Mouse (Mus musculus): ENCODE results near the gene Gli2.

The Gli2 gene

DNA sequence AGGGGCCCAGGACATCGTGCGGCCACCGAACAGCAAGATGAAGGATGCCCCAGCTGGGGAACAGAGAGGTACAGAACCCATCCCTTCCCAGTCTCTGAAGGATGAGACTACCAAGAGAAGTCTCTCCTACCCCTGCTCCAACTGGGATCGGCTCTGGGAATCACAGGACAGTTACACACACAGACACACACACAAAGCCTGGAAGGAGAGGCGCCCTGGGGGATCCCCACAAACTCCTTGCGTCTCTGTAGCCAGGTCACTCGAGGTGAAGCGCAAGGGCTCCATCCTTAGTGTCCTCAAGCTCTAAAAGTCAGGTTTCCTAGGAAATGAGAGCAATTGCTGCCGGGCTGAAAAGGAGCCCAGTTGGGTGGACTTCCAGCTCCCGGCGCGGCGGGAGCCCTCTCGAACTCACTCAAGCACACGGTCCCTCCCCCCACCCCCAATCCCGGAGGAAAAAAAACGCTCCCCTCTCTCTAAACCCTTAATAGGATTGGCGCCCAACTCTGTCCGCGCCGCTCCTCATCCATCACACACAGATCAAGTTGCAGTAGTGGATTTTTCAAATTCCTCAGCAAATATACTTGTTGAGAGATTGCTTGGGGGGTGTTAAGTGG lies 1.4 kb downstream of the Gli2 start:
- DNase-seq (ENCODE audit: low read depth in 1 of 2, low spot score in 2 of 2) = no peak

DNA sequence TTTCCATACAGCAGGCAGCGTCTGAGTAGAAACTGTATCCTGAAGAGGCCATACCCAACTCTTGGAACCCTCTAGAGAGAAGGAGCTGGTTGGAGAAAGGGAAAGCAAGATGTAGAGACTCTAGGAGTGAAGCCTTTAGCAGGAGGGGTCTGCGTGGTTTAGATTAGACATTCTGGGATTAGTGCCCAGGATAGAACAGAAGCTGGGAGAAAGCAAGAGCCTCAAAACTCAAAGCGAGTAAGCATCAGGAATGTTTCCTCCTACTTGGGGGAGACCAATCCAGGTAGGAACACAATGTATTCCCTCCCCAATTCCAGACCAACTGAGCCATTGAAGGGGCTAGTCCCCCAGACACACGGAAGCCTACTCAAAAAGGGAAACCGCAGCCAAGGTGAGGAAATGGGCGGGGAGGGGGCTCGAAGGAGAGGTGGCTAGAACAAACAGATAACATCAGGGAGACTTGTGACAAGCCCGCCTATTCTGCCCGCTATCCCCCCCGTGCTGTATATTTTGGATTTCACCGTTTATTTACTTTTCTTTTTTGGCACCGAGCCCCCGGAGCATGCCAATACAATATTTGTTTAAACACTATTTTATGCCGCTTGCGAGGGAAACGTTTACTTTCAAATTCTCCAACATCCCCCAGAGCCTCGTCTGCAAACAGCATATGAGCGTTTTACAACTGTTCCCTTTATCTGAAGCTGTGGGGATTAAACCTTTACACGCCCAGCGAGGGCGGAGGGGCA lies 2.1 kb downstream of the Gli2 start:
- DNase-seq (ENCODE audit: low read depth in 1 of 2, low spot score in 2 of 2) = no peak

DNA sequence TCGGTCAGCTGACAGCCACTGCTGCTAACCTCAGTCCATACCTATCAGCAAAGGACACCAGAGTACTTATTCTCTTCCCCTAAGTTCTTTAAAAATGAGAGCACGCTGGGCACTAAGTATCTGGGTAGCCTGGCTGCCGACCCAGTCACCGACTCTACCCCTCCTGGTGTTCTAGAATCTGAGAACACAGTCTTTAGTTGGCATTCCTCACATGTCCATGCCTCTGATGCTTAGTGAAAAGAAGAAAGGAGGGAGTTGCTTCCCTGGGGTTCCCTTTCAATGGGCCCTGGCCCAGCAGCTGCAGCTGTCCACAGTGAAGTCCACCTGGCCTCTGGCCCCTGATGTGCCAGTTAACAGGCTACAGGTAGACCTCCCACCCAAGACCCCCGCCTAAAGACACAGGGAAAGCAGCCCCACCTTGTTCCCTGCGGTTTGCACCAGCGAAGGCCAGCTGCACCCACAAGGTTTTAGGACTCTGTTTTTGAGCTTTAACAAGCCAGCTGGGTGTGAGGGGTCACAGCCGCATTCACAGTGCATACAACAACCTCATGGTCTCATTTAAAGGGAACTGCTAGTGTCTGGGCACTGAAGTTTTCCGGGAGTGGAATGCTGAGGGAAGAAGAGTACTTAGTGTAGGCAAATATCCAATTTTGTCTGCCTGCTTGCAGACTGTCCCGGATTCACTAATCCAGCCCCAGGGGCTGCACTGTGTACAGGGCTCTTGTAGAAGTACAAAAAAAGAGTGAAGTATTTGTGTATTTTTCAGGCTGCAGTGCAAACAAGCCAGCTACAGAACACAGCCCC lies 3.4 kb downstream of the Gli2 start:
- no peak for DNase-seq (ENCODE audit: low read depth in 1 of 2, low spot score in 2 of 2)

DNA sequence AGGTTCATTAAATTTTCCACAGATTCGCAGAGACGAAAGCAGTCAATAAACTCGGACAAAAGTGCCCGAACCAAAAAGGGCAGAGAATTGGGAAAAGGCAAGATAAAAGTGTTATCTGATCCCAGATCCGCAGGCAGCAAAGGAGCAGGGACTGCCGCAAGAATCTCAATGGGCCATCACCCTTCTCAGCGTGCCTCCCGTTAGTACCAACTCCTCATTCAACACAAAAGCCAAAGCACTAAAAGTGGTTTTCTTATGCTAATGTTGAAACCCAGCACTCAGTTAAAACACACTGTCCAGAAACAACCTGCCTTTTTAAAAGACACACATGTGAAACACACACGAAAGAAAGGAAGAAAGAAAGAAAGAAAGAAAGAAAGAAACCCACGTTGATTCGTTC lies 4.4 kb downstream of the Gli2 start:
- DNase-seq (ENCODE audit: low read depth in 1 of 2, low spot score in 2 of 2) = no peak

DNA sequence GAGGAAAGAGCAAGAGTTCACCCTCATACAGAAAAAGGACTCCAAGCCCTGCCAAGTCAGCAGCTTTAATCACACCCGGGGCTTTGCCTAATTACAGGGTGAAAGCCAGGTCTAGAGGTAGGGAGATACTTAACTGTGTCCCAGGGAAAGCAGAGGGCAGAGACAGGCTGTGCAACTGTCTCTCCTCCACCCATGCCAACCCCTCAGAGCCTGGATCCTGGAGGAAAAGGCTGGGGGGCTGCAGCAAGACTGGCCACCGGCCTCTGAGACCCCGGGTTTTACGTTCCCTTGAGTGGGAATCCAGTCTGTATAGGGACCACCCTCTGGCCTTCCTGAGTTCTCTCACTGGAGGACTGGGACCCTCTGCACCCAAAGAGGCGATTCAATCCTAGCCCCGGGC lies 4.9 kb downstream of the Gli2 start:
- no peak for DNase-seq (ENCODE audit: low read depth in 1 of 2, low spot score in 2 of 2)

DNA sequence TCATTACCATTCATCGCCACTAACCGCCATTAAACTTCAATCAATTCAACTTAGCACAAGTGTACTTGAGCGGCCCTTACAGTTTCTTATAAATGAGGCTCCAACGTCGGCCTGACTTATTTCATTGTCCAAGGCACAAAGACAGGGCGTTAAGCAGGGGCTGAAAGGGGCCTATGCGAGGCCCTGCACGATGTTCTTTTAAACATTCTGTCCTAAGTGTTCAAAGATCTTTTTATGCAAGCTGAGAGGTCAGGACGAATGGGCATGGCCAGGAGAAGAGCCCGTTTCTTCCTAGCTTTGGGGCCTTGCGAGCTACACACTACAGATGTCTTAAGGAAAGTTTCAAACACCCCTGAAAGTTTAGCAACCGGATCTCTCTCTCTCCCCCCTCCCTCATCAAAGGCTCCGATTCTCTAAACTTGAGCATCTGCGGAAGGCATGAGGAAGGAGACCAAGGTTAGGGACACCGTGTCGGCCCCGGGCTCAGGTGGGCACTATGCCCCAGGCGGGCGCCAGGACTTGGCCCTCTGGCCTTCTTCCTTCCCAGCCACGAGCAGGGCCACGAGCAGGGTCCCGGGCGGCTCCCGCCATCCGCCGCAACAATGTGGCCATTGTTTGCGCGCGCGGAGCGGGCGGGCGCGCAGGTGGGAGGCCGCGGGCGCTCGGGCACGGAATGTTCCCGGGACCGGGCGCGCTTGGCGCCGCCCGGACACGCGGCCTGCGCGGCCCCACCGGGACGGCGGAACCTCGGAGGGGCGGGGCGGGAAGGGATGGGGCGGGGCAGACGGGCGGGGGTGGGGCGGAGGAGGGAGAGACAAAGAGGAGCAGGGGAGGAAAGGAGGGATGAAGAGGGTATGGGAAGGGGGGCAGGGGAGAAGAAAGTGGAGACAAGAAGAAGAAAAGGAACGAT lies 5.7 kb downstream of the Gli2 start:
- no peak for DNase-seq (ENCODE audit: low read depth in 1 of 2, low spot score in 2 of 2)

DNA sequence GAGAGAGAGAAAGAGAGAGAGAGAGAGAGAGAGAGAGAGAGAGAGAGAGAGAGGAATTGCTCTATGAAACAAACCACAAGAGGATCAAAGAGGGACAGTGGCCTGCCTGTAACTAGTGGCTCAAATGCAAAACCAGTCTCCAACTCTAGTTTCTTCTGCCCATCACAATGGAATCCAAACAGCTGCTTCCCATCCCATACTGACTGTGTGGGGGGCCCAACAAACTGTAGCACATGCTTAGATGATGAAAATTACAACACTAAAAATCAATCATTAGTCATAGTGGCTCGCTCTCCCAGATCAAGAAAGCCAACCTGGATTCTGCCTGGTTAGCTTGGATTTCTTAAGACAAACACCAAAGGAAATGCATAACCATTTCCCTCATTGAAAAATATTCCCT lies 15.0 kb downstream of the Gli2 start:
- DNase-seq (ENCODE audit: low read depth in 1 of 2, low spot score in 2 of 2) = no peak

DNA sequence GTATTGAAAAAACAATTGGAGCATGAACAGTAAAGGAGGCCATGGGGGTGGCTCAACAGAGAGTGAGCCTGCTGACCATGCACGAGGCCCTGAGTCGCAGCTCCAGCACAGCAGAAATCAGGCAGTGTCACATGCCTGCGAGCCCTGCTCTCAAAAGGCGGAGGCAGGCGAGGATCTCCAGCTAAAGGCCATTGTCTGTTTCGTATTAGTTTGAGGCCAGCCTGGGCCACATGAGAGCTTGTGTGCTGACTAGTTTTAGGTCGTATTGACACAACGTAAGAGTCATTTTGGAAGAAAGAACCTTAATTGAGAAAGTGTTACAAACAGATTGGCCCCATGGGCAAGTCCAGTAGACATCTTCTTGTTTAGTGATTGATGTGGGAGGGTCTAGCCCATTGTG lies 17.5 kb downstream of the Gli2 start:
- no peak for DNase-seq (ENCODE audit: low read depth in 1 of 2, low spot score in 2 of 2)

DNA sequence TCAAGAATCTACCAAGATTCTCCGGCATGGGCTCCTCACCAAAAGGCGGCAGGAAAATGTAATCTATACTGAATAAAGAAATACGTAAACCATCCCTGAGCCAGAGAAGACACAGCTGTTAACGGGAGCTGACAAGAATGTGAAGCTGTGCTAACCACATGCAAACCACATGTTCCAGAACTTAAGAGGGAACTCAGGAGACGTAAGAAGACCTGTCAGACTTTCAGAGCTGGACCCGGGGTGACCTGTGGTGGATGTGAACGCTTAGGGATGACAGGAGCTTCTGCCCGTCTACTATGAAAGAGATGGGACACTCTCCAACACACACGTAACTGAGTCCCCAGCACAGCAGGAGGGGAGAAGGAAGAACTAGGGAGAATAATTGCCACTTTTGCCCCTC lies 18.1 kb downstream of the Gli2 start:
- no peak for DNase-seq (ENCODE audit: low read depth in 1 of 2, low spot score in 2 of 2)

DNA sequence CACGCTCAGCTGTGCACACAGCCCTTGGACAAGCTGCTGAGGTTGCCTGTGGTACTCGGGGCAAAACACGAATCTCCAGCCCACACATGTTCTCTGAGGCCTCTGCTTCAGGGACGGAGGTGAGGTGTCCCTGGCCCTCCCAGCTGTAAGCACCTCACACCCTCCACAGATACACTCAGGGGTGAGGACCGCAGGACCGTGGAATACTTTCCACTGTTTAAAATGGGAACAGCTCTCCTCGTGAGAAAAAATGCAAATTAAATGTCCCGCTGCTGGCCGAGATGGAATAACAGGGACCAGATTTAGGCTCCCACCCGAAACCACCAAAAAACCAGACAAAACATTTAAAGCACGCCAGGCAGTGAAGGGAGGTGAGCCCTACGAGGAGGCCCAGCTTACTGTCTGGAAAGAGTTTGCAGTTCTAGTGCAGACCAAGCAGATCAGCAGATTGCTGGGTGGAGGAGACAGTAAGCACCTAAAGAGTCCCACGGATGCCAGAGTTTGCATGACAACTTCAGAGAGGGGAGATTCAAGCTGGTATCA lies 19.2 kb downstream of the Gli2 start:
- no peak for DNase-seq (ENCODE audit: low read depth in 1 of 2, low spot score in 2 of 2)

DNA sequence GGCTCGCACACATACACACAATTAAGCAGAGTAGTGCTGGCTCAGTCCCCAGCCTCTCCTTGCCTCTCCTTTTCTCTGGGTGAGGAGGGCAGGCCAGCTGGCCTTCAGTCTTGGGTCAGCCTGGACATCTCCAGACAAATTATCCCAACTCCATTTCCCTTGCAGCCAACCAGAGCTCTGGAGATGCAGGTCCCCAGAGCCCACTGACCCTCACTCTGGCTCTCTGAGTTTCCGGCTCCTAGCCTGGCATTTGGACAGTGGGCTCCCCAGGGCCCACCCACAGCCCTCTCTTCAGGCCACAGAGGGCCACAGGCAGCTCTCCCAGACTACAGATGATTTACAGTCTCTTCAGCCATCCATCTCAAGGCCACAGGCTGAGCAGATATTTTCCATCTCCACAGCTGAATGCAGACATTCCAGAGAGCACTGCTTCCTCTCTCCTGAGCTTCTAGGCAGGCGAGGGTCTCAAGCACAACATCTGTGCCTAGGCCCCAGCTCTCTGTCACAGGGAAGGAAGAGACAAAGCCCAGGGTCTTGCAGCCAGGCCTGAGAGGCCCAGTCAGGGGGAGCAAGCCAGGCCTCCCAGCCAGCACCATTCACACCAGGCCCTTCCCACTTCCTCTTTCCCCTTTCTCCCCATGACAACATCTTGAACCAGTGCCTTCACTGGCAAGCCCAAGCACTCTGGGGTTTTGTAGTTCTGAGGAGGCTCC lies 19.8 kb downstream of the Gli2 start:
- DNase-seq (ENCODE audit: low read depth in 1 of 2, low spot score in 2 of 2) = no peak

DNA sequence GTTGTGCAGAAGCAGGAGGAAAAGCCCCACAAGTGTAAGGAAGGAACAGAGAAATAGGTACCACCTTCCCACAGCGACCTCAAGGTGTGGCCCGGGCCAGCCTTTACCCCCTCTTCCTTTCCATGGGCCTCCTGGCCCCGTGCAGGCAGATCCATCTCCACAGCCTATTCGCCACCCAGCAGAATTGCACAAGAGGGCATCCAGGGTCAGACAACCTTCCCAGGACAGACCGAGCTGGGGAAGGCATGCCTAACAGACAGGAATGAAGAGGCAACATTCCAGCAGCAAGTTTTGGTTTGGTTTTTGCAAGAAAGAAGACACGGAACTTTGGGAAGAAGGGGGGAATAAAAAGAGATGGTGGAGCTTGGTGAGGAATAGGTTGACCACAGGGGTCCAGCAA lies 22.2 kb downstream of the Gli2 start:
- no peak for DNase-seq (ENCODE audit: low read depth in 1 of 2, low spot score in 2 of 2)

DNA sequence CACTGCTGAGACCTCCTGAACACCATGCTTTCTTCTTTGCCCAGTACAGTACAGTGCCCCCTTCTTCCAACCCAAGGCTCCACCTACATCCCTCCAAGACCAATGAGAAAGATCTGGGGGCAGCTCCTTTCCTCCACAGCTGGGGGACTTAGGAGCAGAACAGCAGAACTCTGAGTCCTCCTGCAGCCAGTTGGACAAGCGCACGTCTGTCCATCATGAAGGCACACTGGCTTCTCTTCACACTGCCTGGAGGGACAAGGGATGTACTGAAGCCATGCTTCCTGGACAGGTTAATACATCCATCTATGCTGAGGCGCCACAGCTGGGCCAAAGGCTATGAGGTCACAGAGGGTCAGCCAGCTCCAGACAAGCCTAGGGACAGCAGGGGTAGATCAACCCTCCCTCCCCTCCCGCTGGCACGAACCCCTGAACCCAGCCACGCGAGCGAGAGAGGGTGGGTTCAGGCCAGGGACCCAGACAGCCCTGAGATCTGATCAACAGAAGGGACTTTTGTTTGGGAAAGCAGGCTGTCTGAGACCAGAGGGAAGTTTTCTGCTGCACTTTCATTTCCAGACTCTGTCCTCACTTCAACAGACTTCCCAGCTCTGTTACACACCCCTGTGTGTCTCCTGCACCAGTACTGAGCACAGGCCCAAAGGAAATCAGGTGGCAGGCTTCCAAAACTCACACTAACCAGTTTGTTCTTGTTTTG lies 27.6 kb downstream of the Gli2 start:
- no peak for DNase-seq (ENCODE audit: low read depth in 1 of 2, low spot score in 2 of 2)

DNA sequence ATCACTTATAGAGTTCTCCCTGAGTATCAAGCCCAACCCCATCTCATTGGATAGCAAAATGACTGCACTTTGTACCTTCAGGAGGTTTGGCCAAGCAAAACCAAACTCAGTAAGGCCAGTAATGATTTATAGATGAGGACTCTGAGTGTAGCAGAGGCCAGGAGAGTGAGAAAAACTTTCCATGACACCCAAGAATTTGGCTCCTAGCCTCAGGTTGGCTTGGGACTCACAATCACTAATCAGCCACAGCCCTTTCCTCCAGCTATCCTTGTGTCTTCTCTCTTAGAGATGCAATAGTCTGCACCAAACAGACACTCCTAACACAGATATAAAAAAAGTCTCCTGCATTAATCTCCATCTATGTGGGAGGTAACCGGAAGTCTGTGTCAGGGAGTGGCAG lies 31.1 kb downstream of the Gli2 start:
- no peak for DNase-seq (ENCODE audit: low read depth in 1 of 2, low spot score in 2 of 2)

DNA sequence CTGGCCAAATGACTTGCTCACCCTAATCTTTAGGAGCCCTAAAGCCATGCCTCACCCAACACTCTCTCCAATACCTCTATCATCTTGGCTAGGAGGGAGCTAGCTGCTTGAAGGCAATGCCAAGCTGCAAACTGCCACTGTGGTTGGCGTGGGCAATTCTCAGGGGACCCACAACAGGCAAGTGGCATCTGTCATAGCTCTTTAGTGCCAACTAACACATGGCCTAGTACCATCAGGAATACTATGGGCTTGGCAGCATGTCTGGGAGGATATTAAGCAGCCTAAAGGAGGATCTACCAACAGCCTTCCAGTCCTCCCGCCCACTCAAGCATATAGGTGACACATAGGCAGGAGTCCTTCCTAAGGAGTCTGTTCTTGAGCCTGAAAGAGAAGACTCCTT lies 33.3 kb downstream of the Gli2 start:
- no peak for DNase-seq (ENCODE audit: low read depth in 1 of 2, low spot score in 2 of 2)

DNA sequence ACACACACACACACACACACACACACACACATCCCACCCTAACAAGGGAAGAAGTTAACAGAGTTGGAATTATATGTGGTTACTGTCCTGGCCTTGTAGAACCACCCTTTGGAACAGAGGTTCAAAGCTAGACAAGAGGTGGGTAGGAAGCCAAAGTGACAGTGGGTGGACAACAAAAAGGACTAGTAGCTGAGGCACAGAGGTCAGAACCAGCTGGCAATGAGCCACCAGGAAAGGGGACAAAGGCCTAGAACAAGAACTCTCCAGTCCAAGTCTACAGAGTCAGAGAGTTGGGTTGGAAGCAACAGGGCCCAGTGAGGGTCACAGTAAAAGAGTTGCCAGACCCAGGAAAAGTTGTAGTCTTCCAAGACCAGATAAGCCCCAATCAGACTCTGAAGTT lies 34.4 kb downstream of the Gli2 start:
- DNase-seq (ENCODE audit: low read depth in 1 of 2, low spot score in 2 of 2) = no peak

DNA sequence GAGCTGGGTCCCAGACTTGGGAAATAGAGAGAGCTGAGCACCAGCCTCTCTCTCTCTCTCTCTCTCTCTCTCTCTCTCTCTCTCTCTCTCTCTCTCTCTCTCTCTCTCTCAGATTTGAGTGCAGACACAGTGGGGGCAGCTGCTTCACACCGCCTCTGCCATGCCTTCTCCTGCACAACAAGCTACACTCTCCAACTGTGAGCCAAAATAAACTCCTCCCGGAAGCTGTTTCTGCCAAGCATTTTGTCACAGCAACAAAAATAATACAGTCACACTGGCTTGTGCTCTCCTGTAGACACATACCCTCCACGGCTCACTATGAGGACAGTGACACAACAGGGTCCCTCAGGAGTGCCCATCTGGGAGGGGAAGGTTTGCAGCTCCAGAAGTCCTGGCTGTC lies 36.6 kb downstream of the Gli2 start:
- DNase-seq (ENCODE audit: low read depth in 1 of 2, low spot score in 2 of 2) = no peak

DNA sequence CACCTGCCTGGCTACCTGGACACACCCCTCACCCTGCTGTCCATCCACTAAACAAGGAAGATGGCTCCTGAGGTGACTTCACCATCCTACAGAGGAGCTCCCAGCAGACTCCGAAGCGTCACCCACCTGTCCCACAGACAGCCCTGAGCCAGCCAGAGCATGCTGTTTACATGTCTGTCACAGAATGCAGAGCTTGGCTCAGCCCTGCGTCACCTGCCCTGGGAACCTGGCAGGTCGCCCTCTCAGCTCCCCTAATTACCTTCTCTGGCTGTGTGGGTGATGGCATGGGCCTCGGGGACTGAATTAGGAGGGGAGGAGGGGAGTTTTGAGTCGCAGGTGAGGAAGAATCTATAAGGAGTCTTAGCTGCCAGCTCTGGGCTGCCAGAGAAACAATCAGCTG lies 38.3 kb downstream of the Gli2 start:
- DNase-seq (ENCODE audit: low read depth in 1 of 2, low spot score in 2 of 2) = no peak

DNA sequence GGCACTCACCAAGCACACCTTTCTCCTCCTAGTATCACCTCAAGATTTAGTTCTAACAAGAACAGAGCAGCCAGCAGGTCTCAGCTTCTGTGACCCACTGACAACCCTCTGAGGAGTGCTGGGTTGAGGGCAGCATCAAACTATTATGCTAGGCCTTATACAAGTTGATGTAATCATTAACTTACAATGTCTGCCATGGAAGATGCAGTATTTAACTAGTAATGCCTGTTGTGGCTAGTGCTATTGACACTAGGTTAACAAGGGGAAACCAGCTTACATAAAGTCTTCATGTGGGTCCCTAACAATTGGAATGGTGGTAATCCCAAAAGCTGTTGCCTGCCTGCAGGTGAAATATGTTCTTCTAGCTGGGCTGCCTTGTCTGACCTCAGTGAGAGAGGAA lies 44.5 kb downstream of the Gli2 start:
- no peak for DNase-seq (ENCODE audit: low read depth in 1 of 2, low spot score in 2 of 2)

DNA sequence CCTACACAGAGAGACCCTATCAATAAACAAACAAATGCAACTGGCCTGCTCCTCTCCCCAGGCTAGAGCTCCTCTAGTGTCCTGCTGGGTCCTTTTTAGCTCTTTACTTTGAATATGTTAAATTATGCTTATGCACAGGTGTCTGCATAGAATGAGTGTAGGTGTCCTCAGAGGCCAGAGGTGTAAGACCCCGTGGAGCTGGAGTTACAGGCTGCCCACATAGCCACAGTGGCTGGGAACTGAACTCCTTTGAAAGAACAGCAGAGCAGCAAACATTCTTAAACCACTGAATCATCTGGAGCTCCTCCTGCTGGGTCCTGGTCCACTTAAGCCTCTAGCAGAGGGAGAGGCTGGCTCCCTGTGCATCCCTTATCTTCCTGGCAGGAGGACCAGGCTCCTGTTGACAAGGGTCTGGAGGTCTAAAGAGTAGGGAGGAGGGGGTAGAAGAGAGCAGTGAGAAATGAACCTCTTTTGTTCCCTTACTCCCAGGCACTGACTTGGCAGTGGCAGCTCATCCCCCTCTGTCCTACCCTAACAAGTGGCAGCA lies 49.5 kb downstream of the Gli2 start:
- DNase-seq (ENCODE audit: low read depth in 1 of 2, low spot score in 2 of 2) = no peak

All from monocyte, adult 2 months (primary cell).